Mouse (Mus musculus) kidney, embryonic 16.5 days (tissue): ENCODE measurements around the gene Hist1h2bc. TPM values are rescaled to one million over a fixed set of nuclear protein-coding genes. Genes with fewer than 3 reads are reported as not detected.
A peak's percentile ranks its signal among the peaks of the same experiment; 100 is the strongest.
"Not testable (repeated sequence)": the region's sequence is repeated elsewhere in the genome, so short reads cannot be mapped to it uniquely, and the experiment has no call there.

Experiments
- ATAC-seq: fragments of 200-750 bp; cut with Nextera tagmentation; 2 replicates; pipeline ENCODE4 v1.8.0; 2017; ENCODE audit warnings: moderate TSS enrichment; ENCODE audit not compliant: low FRiP score, low TSS enrichment
- H3K27ac ChIP-seq: fragments of 300-500 bp; sonication (generic); 2 replicates; pipeline ENCODE4 v1.5.1; 2014; ENCODE audit warnings: low read length
- H3K27me3 ChIP-seq: fragments of 300-500 bp; sonication (generic); 2 replicates; pipeline ENCODE4 v1.6.1; 2014; ENCODE audit warnings: low read length, control low read depth, mixed read lengths; ENCODE audit not compliant: insufficient read depth
- H3K36me3 ChIP-seq: fragments of 300-500 bp; sonication (generic); 2 replicates; pipeline ENCODE4 v1.6.1; 2014; ENCODE audit warnings: low read length, control low read depth, mixed read lengths; ENCODE audit not compliant: insufficient read depth
- H3K4me1 ChIP-seq: fragments of 300-500 bp; sonication (generic); 2 replicates; pipeline ENCODE4 v1.6.1; 2014; ENCODE audit warnings: low read length, control low read depth, mixed read lengths; ENCODE audit not compliant: insufficient read depth
- H3K4me2 ChIP-seq: fragments of 300-500 bp; sonication (generic); replicated peaks from 2 replicates; pipeline ENCODE4 v1.6.1; 2014; ENCODE audit warnings: low read depth, low read length
- H3K4me3 ChIP-seq: fragments of 300-500 bp; sonication (generic); 2 replicates; pipeline ENCODE4 v1.5.1; 2014; ENCODE audit warnings: mild to moderate bottlenecking, low read length
- H3K9ac ChIP-seq: fragments of 300-500 bp; sonication (generic); replicated peaks from 2 replicates; pipeline ENCODE4 v1.6.1; 2014; ENCODE audit warnings: low read length
- H3K9me3 ChIP-seq: fragments of 300-500 bp; sonication (generic); 2 replicates; pipeline ENCODE4 v1.6.1; 2016; ENCODE audit warnings: low read length, control low read depth
- WGBS: fragments of 180-500 bp; shearing (Covaris S2); extraction: QIAGEN DNeasy Blood & Tissue Kit; methylation state at CpG from one replicate; pipeline ENCODE4 v1.1.7; 2014; 5-methylcytosine and 5-hydroxymethylcytosine counted together
- polyA plus RNA-seq: library from polyadenylated mRNA; unstranded; fragments of >200 nt; fragmentation: Nextera tagmentation; extraction: Ambion mirVana; gene quantifications from 2 replicates; pipeline ENCODE4 v1.2.1, GENCODE M21; 2015

Gene Hist1h2bc
- polyA plus RNA-seq, 1 experiment from 2014 or later = 78.3 TPM

DNA sequence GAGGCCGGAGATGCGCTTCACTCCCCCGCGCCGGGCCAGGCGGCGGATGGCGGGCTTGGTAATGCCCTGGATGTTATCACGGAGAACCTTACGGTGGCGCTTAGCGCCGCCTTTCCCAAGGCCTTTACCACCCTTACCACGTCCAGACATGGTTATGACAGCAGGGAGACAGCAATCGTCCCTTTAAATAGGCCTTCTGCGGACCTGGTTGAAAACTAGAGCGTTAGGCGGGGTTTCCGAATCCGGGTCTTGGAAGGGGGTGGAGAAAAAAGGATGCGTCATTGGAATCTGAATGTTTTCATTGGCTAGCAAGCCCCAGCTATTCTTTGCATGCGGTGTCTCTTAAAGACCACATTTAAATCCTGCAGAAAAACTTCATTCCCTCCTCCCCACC is 14.3 kb downstream of the Hist1h2bc start, which contains the start of gene Hist1h4c:
Hist1h4c (minus strand) TSS at position 155 of the 394 bp plus-strand sequence.
- under 1% methylated on average over 21 of the region's 22 CpGs for WGBS
- H3K9ac ChIP-seq = peak within 1 kb of the TSS; percentile 76
- peaks cover 18% of the 10 kb centered on the region; the same call in 1 of the 2 replicates for H3K4me1 ChIP-seq
- peak; percentile 96 for ATAC-seq
- H3K4me3 ChIP-seq = peak within 1 kb of the TSS; percentile 57
- peak within 1 kb of the TSS; percentile 71 for H3K4me2 ChIP-seq
- no peaks in the 10 kb centered on the region for H3K27me3 ChIP-seq
- H3K27ac ChIP-seq = peak within 1 kb of the TSS; percentile 98
- H3K9me3 ChIP-seq = no peaks in the 10 kb centered on the region
- no peaks in the 10 kb centered on the region for H3K36me3 ChIP-seq

DNA sequence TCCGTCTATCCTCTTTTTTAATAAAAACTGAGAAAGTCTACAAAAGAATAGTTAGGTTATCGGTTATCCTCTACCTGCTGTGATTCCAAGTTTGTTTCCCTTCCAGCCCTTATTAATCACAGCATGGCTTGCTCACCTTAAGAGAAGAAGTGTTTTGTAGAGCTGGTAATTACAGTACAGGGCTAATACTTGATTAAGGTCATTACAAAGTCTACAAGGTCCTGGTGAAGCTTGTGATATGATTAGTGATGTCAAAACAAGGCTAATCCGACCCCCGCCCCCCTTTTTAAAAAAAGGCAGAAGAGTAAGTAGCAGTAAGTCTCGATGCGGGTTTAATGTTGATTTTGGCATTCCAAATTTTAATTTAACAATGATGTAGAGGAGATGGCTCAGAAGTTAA is 15.0 kb downstream of the Hist1h2bc start:
- H3K4me1 ChIP-seq = peaks cover 15% of the 10 kb centered on the region; the same call in 1 of the 2 replicates
- WGBS = 74% methylated on average over 6 of the region's 6 CpGs
- H3K4me3 ChIP-seq = no peak overlapping the region
- peak overlapping the region; percentile 91 for H3K27ac ChIP-seq
- ATAC-seq = no peak
- H3K9me3 ChIP-seq = no peaks in the 10 kb centered on the region
- H3K9ac ChIP-seq = no peak overlapping the region
- H3K27me3 ChIP-seq = no peaks in the 10 kb centered on the region
- no peaks in the 10 kb centered on the region for H3K36me3 ChIP-seq
- peak overlapping the region; percentile 45; the same call in 1 of the 2 replicates for H3K4me2 ChIP-seq

DNA sequence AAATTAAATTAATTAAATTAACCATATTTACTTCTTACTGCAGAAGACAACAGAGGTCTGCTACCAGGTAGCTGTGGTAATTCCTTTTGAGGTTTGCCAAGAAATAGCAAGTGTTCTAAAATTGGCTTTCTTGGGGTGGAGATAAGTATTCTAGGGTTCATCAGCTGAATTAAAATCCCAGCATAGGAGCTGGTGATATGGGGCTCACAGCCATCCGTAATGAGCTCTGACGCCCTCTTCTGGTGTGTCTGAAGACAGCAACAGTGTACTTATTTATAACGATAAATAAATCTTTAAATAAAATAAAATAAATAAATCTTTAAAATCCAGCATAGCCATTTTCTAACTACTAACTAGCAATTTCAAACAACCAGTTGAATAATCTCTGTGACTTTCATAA is 15.8 kb downstream of the Hist1h2bc start:
- no peak overlapping the region for H3K4me2 ChIP-seq
- 66% methylated on average over 3 of the region's 3 CpGs for WGBS
- no peak for ATAC-seq
- H3K27ac ChIP-seq = no peak overlapping the region
- no peaks in the 10 kb centered on the region for H3K9me3 ChIP-seq
- H3K4me1 ChIP-seq = peaks cover 15% of the 10 kb centered on the region; the same call in 1 of the 2 replicates
- no peaks in the 10 kb centered on the region for H3K27me3 ChIP-seq
- H3K36me3 ChIP-seq = no peaks in the 10 kb centered on the region
- no peak overlapping the region for H3K9ac ChIP-seq
- H3K4me3 ChIP-seq = no peak overlapping the region

DNA sequence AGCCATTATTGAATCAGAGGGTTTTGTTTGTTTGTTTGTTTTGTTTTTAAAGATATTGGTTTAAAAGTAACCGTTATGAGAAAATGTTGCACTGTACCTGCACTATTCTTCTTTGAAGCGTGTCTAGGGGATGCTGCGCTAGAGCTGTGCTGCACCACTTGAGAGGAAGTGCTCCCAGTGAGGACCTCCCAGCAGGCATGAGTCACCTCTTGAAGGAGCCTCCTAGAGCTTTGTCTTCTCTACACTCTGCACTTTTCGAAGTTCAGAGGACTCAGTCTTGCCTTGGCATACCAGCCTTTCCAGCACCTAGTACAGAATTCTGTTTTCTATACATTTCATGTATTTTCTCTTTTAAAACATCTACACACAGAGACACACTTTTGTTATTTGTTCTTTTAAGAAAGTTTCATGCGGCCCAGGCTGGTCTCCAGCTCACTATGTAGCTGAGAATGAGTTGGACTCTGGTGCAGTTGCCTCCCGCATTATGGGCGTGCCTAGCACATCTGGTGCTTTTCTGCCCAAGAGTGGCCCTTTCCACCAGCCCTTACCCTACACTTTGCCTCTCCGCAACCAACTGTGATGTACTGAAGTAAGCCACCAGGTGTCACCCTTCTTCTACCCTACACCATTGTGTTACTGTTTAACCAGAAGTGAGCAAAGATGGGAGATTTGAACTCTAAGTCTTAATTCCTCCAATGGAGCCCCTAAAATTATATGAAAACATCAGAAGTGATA is 17.0 kb downstream of the Hist1h2bc start:
- no peaks in the 10 kb centered on the region for H3K9me3 ChIP-seq
- no peak overlapping the region for H3K9ac ChIP-seq
- H3K4me2 ChIP-seq = no peak overlapping the region
- peaks cover 12% of the 10 kb centered on the region; the same call in 1 of the 2 replicates for H3K4me1 ChIP-seq
- peak; percentile 62 for ATAC-seq
- H3K27me3 ChIP-seq = no peaks in the 10 kb centered on the region
- 27% methylated on average over 8 of the region's 8 CpGs for WGBS
- H3K4me3 ChIP-seq = no peak overlapping the region
- H3K27ac ChIP-seq = no peak overlapping the region
- H3K36me3 ChIP-seq = no peaks in the 10 kb centered on the region

DNA sequence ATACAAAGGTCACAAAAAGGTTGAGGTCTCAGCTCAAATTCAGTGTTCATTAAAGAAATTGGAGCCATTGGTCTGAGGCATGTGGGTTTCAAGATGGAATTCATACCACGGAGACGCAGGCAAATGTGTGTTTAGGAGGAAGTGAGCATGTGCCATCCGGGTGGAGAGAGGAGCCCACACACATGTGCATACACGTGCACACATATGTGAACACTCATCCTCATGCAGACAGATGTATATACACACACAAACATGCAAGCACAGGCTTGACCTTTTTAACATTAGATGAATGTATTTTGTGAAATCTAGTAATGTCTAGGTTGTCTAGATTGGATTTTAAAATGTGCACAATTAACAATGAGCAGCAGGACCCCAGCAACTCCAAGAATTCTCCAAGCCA is 18.2 kb downstream of the Hist1h2bc start:
- no peak overlapping the region for H3K4me2 ChIP-seq
- no peaks in the 10 kb centered on the region for H3K9me3 ChIP-seq
- no peak overlapping the region for H3K27ac ChIP-seq
- no peaks in the 10 kb centered on the region for H3K36me3 ChIP-seq
- H3K4me1 ChIP-seq = 0 out of 2 replicates have a peak, but pooled peaks cover 9% of the 10 kb centered on the region
- WGBS = 73% methylated on average over 4 of the region's 4 CpGs
- H3K4me3 ChIP-seq = no peak overlapping the region
- no peak overlapping the region for H3K9ac ChIP-seq
- no peak for ATAC-seq
- H3K27me3 ChIP-seq = no peaks in the 10 kb centered on the region

DNA sequence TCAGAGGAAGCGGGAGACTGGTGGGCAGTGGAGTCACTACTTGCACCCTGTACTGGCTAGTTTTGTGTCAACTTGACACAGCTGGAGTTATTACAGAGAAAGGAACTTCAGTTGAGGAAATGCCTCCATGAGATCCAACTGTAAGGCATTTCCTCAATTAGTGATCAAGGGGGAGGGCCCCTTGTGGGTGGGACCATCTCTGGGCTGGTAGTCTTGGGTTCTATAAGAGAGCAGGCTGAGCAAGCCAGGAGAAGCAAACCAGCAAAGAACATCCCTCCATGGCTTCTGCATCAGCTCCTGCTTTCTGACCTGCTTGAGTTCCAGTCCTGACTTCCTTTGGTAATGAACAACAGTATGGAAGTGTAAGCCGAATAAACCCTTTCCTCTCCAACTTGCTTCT is 18.8 kb downstream of the Hist1h2bc start:
- 82% methylated on average over 2 of the region's 2 CpGs for WGBS
- H3K27ac ChIP-seq, H3K9ac ChIP-seq, ATAC-seq, H3K36me3 ChIP-seq, H3K4me3 ChIP-seq, H3K27me3 ChIP-seq, H3K4me1 ChIP-seq, H3K4me2 ChIP-seq, H3K9me3 ChIP-seq: not testable (repeated sequence)

DNA sequence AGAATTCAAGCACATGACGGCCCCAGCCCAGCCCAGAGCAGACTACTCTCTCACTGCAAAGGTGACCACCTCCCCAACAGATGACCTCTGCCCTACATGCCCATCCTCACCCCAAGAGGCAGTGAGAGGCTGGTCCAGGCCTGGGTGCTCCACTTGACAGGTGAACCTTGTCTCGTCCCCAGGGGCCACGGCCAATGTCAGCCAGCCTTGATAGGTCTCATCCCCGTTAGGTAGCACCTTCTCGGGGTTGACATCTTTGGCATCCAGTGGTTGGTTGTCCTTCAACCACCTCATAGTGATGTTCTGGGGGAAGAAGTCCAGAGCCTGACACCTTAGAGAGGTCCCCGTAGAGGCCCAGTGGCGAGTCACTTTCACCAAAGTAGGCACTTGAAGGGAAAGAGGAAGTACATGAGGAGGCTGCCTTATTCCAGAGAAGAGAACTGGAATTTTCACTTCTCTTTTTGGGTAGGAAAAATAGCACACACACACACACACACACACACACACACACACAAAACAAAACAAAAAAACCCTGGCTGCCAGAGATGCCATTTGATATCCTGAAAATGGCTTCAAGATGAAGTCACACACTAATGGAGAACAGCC is 21.9 kb downstream of the Hist1h2bc start:
- 90% methylated on average over 7 of the region's 7 CpGs for WGBS
- Histone ChIP-seq H3K9ac (no peak overlapping the region), H3K27ac (no peak overlapping the region), H3K4me1 (peaks cover 8% of the 10 kb centered on the region; the same call in 1 of the 2 replicates), H3K9me3 (no peaks in the 10 kb centered on the region), H3K36me3 (no peaks in the 10 kb centered on the region), H3K4me3 (no peak overlapping the region), H3K27me3 (no peaks in the 10 kb centered on the region), H3K4me2 (no peak overlapping the region)
- no peak for ATAC-seq

DNA sequence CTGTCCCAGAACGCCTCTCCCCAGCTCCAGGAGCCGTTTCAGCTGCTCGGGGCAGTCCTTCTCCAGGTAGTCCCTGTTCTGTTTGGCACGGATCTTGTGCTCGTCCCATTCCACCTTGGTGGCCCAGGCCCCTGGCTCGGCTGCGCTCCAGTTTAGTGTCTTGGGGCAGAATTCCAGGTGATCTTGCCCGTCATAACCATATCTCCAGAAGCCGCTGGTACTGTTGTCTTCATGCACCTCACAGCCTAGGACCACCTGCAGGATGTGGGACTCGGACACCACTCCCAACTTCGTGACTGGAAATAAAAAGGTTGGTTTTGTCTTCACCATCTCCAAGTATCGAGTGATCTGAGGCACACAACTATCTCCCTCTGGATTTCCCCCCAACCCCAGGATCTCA is 22.8 kb downstream of the Hist1h2bc start:
- Histone ChIP-seq H3K4me1 (peaks cover 7% of the 10 kb centered on the region; the same call in 1 of the 2 replicates), H3K9me3 (no peaks in the 10 kb centered on the region), H3K36me3 (no peaks in the 10 kb centered on the region), H3K9ac (no peak overlapping the region), H3K4me2 (no peak overlapping the region), H3K27me3 (no peaks in the 10 kb centered on the region), H3K27ac (no peak overlapping the region), H3K4me3 (no peak overlapping the region)
- ATAC-seq = no peak
- 92% methylated on average over 12 of the region's 12 CpGs for whole genome bisulfite sequencing

DNA sequence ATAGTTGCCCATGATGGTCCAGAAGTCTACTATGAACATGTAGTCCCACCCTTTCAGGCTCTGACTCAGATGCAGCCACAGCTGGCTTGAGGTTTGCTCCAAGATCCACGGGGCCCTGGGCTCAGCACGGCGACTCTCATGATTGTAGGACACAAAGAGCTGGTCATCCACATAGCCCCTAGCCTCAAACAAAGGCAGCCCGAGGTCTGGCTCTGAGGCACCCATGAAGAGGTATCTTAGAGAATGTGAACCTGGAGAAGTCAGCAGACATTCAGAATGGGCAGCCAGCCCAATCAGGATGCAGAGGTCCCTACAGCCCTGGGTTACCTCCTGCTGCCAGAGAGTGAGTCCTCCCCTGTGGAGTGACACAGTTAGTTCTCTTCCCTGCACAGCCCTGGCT is 24.0 kb downstream of the Hist1h2bc start:
- Histone ChIP-seq H3K4me2 (no peak overlapping the region), H3K9me3 (no peaks in the 10 kb centered on the region), H3K36me3 (no peaks in the 10 kb centered on the region), H3K4me1 (peaks cover 7% of the 10 kb centered on the region; the same call in 1 of the 2 replicates), H3K27ac (no peak overlapping the region), H3K9ac (no peak overlapping the region), H3K27me3 (no peaks in the 10 kb centered on the region), H3K4me3 (no peak overlapping the region)
- no peak for ATAC-seq
- WGBS = 88% methylated on average over 4 of the region's 4 CpGs

DNA sequence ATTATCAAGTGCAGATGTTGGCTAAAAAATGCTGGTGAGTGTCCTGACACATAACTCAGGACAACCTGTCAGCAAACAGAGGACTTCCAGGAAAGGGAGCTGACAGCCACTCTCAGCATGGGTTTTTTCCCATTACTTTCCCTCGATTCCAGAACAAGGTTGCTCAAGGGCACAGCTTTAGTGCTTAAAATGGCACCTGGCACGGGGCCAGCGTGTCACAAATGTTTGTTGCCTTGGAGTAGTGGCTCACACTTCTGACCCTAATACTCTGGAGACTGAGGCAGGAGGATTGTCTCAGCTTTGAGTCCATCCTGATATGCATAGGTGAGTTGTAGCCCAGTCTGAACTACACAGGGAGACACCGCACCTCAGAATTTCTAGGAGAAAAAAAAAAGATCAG is 24.7 kb downstream of the Hist1h2bc start:
- WGBS = 74% methylated on average over 4 of the region's 4 CpGs
- no peak for ATAC-seq
- peaks cover 7% of the 10 kb centered on the region; the same call in 1 of the 2 replicates for H3K4me1 ChIP-seq

More for the DNA sequence above, 24.7 kb downstream of the Hist1h2bc start:
- Histone ChIP-seq H3K36me3 (no peaks in the 10 kb centered on the region), H3K4me2 (no peak overlapping the region), H3K27me3 (no peaks in the 10 kb centered on the region), H3K9ac (no peak overlapping the region), H3K9me3 (no peaks in the 10 kb centered on the region), H3K4me3 (no peak overlapping the region), H3K27ac (no peak overlapping the region)
